Mouse (Mus musculus) spleen, adult 2 months (tissue): Measurements from ENCODE around the gene Gorab. TPM values are rescaled to one million over a fixed set of nuclear protein-coding genes. Genes with fewer than 3 reads are reported as not detected.

ENCODE experiments used
- DNase-seq, 2 experiments: peaks; one replicate each; pipeline versions ENCODE4 v3.0.0 to v3.0.0-alpha.2; 2012 to 2021; ENCODE audit warnings: low spot score in 2 of 2, low read depth in 1 of 2
- H3K27ac ChIP-seq: fragments of 200-500 bp; 2 replicates; pipeline ENCODE4 v1.5.1; 2012; ENCODE audit warnings: low read length, inconsistent platforms; ENCODE audit not compliant: insufficient read depth
- H3K27me3 ChIP-seq: fragments of 200-500 bp; 2 replicates; pipeline ENCODE4 v1.6.1; 2012; ENCODE audit warnings: mild to moderate bottlenecking, moderate library complexity, low read length, inconsistent platforms; ENCODE audit not compliant: control insufficient read depth, insufficient read depth
- H3K36me3 ChIP-seq: fragments of 200-500 bp; 2 replicates; pipeline ENCODE4 v1.6.1; 2012; ENCODE audit warnings: mild to moderate bottlenecking, low read length, inconsistent platforms; ENCODE audit not compliant: control insufficient read depth, insufficient read depth
- H3K4me1 ChIP-seq: fragments of 200-500 bp; 2 replicates; pipeline ENCODE4 v1.6.1; 2011; ENCODE audit warnings: inconsistent platforms; ENCODE audit not compliant: control insufficient read depth, insufficient read depth, insufficient read length
- H3K4me3 ChIP-seq: fragments of 200-500 bp; 2 replicates; pipeline ENCODE4 v1.5.1; 2011; ENCODE audit warnings: mild to moderate bottlenecking, inconsistent platforms; ENCODE audit not compliant: insufficient read depth, insufficient read length; ENCODE audit errors: extremely low read depth
- CTCF ChIP-seq: fragments of 200-500 bp; IDR thresholded peaks from 2 replicates; pipeline ENCODE4 v1.5.1; 2011; ENCODE audit warnings: mild to moderate bottlenecking, inconsistent platforms; ENCODE audit not compliant: insufficient read depth, insufficient read length, insufficient replicate concordance; ENCODE audit errors: extremely low read depth
- POLR2A ChIP-seq: fragments of 200-500 bp; IDR thresholded peaks from 2 replicates; pipeline ENCODE4 v1.6.1; 2011; ENCODE audit warnings: low read depth, low read length, inconsistent platforms
- WGBS: fragments of 180-500 bp; shearing (Covaris S2); methylation state at CpG from one replicate; pipeline ENCODE4 v1.1.7; 2018; 5-methylcytosine and 5-hydroxymethylcytosine counted together
- polyA plus RNA-seq: library from polyadenylated mRNA; depleted of rRNA; stranded (reverse); fragments of >200 nt; gene quantifications from 2 replicates; pipeline ENCODE4 v1.2.3, GENCODE M21; 2012

Gene Gorab
- polyA plus RNA-seq, 1 experiment = 0.76 TPM

- H3K27me3 ChIP-seq = no peaks in the 10 kb centered on the region
- H3K4me3 ChIP-seq = no peak overlapping the region
- DNase-seq = no peak
- H3K36me3 ChIP-seq = no peaks in the 10 kb centered on the region
- no peak overlapping the region for H3K27ac ChIP-seq
- H3K4me1 ChIP-seq = no peaks in the 10 kb centered on the region
- 82% methylated on average over 6 of the region's 6 CpGs for WGBS
- TF ChIP-seq CTCF (no peak), POLR2A (no peak)
Measured at GRCm38 (mm10) chr1:163377924-163378323, 25.5 kb downstream of the Gorab start.

DNA sequence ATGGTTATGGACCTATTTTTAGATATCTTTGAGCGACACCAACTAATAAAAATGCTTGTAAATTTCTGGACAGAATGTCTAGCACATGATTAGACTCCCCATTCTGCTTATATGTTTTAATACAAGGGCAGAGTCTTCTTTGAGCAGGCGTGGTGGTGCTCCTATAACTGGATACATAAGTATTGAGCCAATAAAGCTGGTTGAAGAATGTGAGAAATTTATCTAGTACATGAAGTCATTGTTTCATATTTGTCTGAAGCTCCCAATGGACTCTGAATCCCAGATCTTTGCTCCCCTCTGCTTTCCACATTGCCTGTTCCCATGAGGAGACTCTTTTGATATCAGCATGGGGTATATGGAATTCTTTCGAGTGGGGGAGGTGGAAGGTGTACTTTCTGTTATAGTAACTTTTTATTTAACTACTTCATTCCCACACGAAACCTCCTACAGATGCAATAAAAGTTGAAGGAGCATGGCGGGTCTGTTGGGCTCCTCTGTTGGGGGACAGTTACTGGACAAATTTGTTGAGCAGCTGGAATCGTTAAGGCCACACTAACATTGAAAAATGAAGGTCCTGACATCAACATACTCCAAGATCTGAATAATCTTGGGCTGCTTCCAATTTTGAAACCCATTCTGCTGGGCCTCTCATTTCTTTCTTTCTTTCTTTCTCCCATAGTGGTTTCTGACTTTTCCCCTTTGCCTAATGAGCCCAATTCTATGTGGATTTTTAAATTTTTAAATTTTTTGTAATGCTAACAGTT lies 26.5 kb downstream of the Gorab start:
- 82% methylated on average over 6 of the region's 6 CpGs for WGBS
- no peak for DNase-seq
- H3K36me3 ChIP-seq = no peaks in the 10 kb centered on the region
- no peak for TF ChIP-seq CTCF
- no peak for TF ChIP-seq POLR2A
- H3K4me3 ChIP-seq = no peak overlapping the region
- H3K27me3 ChIP-seq = no peaks in the 10 kb centered on the region
- no peak overlapping the region for H3K27ac ChIP-seq
- no peaks in the 10 kb centered on the region for H3K4me1 ChIP-seq

DNA sequence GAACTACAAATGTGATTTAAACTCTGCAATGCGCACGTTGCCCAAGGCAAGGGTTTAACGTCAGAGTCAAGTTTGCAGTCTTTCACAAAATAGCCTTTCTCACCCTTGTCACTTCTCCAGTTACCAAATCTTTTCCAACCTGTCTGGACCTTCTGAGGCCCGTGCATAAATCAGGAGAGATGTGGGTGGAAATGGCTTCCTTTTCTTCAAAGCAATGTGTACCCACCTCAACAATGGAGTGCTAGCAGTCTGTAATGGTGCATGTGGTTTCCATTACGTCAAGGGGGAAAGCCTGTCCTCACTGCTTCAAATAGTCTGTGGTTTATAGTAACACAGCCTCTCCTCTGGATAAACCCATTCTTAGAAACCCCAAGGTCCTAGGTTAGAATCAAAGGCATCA lies 29.0 kb downstream of the Gorab start:
- no peak for DNase-seq
- Histone ChIP-seq H3K27me3 (no peaks in the 10 kb centered on the region), H3K27ac (no peak overlapping the region), H3K36me3 (no peaks in the 10 kb centered on the region), H3K4me1 (no peaks in the 10 kb centered on the region), H3K4me3 (no peak overlapping the region)
- no peak for TF ChIP-seq CTCF
- TF ChIP-seq POLR2A = no peak
- WGBS = 65% methylated on average over 5 of the region's 5 CpGs

- Histone ChIP-seq H3K36me3 (no peaks in the 10 kb centered on the region), H3K27ac (no peak overlapping the region), H3K4me3 (no peak overlapping the region), H3K27me3 (no peaks in the 10 kb centered on the region), H3K4me1 (no peaks in the 10 kb centered on the region)
- no peak for DNase-seq
- TF ChIP-seq POLR2A (no peak), CTCF (no peak)
- 79% methylated on average over 8 of the region's 8 CpGs for WGBS
Measured at GRCm38 (mm10) chr1:163362202-163362601, 41.3 kb downstream of the Gorab start.

GRCm38 (mm10) chr1:163361376-163361775 lies 42.1 kb downstream of the Gorab start:
- Histone ChIP-seq H3K36me3 (no peaks in the 10 kb centered on the region), H3K4me1 (no peaks in the 10 kb centered on the region), H3K4me3 (no peak overlapping the region), H3K27me3 (no peaks in the 10 kb centered on the region), H3K27ac (no peak overlapping the region)
- no peak for DNase-seq
- no peak for TF ChIP-seq POLR2A
- no peak for TF ChIP-seq CTCF
- WGBS = 90% methylated on average over 5 of the region's 5 CpGs

GRCm38 (mm10) chr1:163360796-163361195 lies 42.7 kb downstream of the Gorab start:
- H3K27ac ChIP-seq = no peak overlapping the region
- TF ChIP-seq CTCF = no peak
- TF ChIP-seq POLR2A = no peak
- H3K4me3 ChIP-seq = no peak overlapping the region
- DNase-seq = no peak
- 84% methylated on average over 6 of the region's 6 CpGs for WGBS
- H3K36me3 ChIP-seq = no peaks in the 10 kb centered on the region
- no peaks in the 10 kb centered on the region for H3K27me3 ChIP-seq
- no peaks in the 10 kb centered on the region for H3K4me1 ChIP-seq

DNA sequence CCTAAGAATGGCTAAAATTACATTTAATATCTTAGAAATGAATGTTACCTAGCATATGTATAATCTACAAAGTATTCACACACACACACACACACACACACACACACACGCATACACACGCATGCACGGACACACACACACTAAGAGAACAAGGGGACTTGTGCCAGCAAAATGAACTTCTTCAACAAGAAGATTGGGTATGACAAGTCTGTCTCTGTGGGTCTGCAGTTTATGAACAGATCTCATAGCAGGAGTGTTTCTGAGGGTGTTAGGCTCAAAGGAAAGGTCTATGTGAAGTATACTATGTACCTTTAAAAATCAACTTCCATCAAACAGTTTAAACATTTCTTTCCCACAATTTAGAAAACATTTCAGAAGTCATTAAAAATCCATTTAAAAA lies 43.9 kb downstream of the Gorab start:
- TF ChIP-seq CTCF = no peak
- no peak for TF ChIP-seq POLR2A
- no peak for DNase-seq
- Histone ChIP-seq H3K4me1 (no peaks in the 10 kb centered on the region), H3K27me3 (no peaks in the 10 kb centered on the region), H3K4me3 (no peak overlapping the region), H3K36me3 (no peaks in the 10 kb centered on the region), H3K27ac (no peak overlapping the region)
- 90% methylated on average over 3 of the region's 3 CpGs for WGBS
